Mouse (Mus musculus): ENCODE data around the gene Lrpprc.

DNA sequence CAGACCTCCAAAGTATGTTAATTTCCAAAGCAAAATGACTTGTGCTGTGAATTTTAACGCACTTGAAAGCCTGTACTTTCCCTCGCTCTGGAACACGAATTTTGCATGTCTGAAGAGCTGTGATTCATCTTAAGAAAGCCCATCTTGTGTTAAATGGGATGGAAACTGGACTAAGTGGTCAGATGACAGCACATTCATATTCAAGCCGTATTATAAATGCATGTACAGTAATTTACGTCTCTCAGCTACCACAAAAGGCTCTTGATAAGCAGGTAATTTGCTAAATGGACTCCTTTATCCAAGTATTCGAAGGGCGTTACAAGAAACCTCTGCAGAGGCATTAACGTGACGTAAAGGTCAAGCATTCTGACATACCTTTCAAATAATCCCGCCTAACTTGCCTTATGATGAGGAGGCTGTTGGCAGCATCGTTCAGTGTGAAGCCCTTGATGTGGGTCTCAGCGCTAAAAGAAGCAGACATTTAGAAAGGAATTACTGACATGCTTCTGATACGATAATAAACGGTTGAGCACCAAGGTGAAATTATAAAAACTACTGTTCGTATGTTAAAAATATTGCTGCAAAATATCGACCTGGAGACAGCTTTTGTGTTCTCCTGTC lies 74.2 kb downstream of the Lrpprc start:
- TF ChIP-seq CTCF (conservative IDR thresholded peaks at IDR 0.05; ENCODE audit: low read length) (no peak), POU5F1 (IDR thresholded peaks at IDR 0.05; ENCODE audit: borderline replicate concordance, low read length) (no peak)
